Mouse (Mus musculus): ENCODE results near the gene Cep85l. TPM values are rescaled to one million over a fixed set of nuclear protein-coding genes. Genes with fewer than 3 reads are reported as not detected.

Gene Cep85l
- polyA plus RNA-seq, 1 experiment from 2014 or later, result 2.8 TPM

DNA sequence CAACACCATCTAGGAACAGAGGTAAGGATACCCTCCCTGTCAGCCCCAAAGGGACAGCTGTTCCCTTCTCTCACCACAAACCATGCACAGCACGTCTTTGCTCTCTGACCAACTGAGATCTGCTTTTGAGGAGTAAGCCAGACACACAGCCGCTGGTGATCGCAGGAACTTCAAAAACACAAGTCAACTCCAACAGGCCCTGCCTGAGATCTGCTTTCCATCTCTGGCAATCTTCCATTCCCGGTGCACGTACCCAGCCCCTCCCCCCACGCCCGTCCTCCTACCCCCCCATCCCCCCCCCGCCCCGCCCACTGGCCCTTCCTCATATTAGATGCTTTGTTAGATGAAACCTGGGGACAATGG lies 18.8 kb upstream of the Cep85l start:
- Histone ChIP-seq H3K27me3 (ENCODE audit: insufficient read depth, low read length) (no peaks in the 10 kb centered on the region), H3K36me3 (ENCODE audit: insufficient read depth, low read length) (no peaks in the 10 kb centered on the region), H3K4me1 (ENCODE audit: insufficient read depth, low read length) (peaks cover 9% of the 10 kb centered on the region; the same call in 1 of the 2 replicates), H3K4me2 (replicated peaks; ENCODE audit: low read depth, low read length) (peak overlapping the region; percentile 56), H3K4me3 (ENCODE audit: low read length) (peak overlapping the region; percentile 33), H3K9me3 (ENCODE audit: low read length) (no peaks in the 10 kb centered on the region), H3K27ac (ENCODE audit: low read length) (peak overlapping the region; percentile 71), H3K9ac (replicated peaks; ENCODE audit: low read length) (peak overlapping the region; percentile 60)
- under 1% methylated on average over 9 of the region's 9 CpGs for WGBS
- peak; percentile 76; the same call in 1 of the 2 replicates for ATAC-seq (ENCODE audit: low FRiP score, low TSS enrichment)

DNA sequence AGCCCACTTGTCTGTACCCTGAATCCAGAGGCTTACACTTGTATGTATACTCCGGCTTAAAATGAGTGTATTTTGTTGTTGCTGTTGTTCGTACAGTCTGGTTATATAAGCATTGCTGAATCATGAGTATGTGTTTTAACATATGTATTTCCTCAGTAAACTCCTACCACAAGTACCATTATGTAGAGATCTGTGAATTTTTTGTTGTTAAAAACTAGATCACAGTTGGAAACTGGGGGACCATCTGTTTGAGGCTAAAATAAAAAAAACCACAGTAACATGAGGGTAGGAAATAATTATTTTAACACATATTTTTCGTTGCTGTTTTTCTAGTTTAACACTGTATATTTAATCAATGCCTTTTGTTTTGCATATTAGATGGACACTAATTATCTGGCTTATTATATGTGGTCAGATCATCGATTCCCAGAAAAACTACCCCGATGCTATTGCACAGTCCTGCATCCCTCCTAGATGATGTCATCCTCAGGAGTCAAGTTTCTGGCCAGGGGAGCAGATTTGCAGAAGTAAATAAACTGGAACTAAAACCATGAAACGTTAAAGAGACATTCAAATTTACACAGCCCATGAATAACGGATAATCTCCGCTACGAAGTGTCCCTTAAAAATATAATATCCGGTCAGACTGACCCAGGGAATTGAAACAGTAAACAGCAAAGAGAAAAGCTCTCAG lies 18.2 kb upstream of the Cep85l start:
- peak overlapping the region; percentile 33 for H3K4me3 ChIP-seq (ENCODE audit: low read length)
- H3K27me3 ChIP-seq (ENCODE audit: insufficient read depth, low read length), result no peaks in the 10 kb centered on the region
- peaks cover 9% of the 10 kb centered on the region; the same call in 1 of the 2 replicates for H3K4me1 ChIP-seq (ENCODE audit: insufficient read depth, low read length)
- 46% methylated on average over 10 of the region's 10 CpGs for WGBS
- H3K36me3 ChIP-seq (ENCODE audit: insufficient read depth, low read length), result no peaks in the 10 kb centered on the region
- no peaks in the 10 kb centered on the region for H3K9me3 ChIP-seq (ENCODE audit: low read length)
- peak overlapping the region; percentile 71 for H3K27ac ChIP-seq (ENCODE audit: low read length)
- peak overlapping the region; percentile 56 for H3K4me2 ChIP-seq (replicated peaks; ENCODE audit: low read depth, low read length)
- ATAC-seq (ENCODE audit: low FRiP score, low TSS enrichment), result peak; percentile 31; the same call in 1 of the 2 replicates
- peak overlapping the region; percentile 60 for H3K9ac ChIP-seq (replicated peaks; ENCODE audit: low read length)

DNA sequence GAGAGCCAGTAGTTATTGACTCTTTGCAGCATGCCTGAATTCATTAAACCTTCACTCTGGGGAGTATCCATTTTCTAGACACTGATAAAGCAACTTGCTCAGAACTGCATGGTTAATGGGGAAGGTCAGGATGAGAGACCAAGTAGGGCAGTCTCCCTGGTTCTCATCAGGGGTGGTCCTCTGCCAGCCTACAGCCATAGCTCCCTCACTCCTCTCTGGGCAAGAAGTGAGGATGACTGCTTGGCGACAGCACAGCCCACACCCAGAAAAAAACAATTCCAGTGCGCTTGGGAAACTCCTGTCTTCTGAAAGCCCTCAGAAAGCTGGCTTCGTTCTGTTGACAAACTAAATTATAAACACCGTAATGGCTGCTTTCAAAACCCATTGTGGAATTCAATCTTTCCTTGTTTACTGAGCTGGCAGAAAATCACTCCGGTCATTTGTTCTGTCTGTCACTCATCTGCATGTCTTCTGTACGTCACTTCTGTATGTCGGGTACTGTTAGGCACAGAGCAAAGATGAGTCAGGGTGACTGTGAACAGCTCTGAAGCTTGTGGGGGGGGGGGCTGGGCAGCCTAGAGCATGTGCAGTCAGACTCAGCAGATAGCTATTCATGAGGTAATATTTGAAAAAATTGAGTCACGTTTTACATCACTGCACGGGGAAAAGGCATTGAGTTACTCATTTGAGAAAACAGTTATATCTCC lies 15.3 kb upstream of the Cep85l start:
- no peak for ATAC-seq (ENCODE audit: low FRiP score, low TSS enrichment)
- Histone ChIP-seq H3K4me2 (replicated peaks; ENCODE audit: low read depth, low read length) (no peak overlapping the region), H3K4me3 (ENCODE audit: low read length) (no peak overlapping the region), H3K36me3 (ENCODE audit: insufficient read depth, low read length) (no peaks in the 10 kb centered on the region), H3K4me1 (ENCODE audit: insufficient read depth, low read length) (peaks cover 9% of the 10 kb centered on the region; the same call in 1 of the 2 replicates), H3K27me3 (ENCODE audit: insufficient read depth, low read length) (no peaks in the 10 kb centered on the region), H3K9ac (replicated peaks; ENCODE audit: low read length) (no peak overlapping the region), H3K9me3 (ENCODE audit: low read length) (no peaks in the 10 kb centered on the region), H3K27ac (ENCODE audit: low read length) (no peak overlapping the region)
- WGBS, result 83% methylated on average over 9 of the region's 9 CpGs

DNA sequence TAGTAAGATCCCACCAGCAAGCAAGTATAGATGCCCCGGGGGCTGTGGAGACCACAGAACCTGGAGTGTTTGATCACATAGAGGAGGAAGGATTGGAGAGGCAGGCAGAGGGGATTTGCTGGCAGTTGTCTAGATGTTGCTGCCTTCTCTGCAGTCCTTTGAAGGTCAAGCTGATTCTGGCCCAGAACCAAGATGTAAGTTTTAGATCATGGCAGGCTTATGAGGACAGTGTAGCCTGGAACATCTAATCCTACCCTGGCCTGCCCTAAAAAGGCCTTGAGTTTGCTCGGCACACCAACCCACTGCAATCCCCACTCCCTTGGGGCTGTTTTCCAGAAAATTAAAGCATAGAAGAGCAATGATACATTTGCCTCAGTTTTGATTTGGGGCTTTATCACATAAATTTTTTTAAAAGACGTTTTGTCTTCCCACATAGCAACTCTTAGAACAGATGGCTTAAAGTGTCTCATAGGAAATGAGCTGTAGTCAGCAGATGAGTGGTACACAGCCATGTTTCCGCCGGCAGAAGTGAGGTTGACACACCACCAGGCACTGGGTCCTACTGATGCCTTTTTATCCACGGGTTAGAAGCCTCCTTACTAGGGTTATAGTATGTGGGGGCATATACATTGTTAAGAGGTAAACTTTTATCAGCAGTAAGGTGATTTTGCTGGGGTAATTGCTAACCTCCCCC lies 8.6 kb upstream of the Cep85l start:
- Histone ChIP-seq H3K27me3 (ENCODE audit: insufficient read depth, low read length) (no peaks in the 10 kb centered on the region), H3K27ac (ENCODE audit: low read length) (no peak overlapping the region), H3K4me3 (ENCODE audit: low read length) (no peak overlapping the region), H3K36me3 (ENCODE audit: insufficient read depth, low read length) (no peaks in the 10 kb centered on the region), H3K4me2 (replicated peaks; ENCODE audit: low read depth, low read length) (no peak overlapping the region), H3K9ac (replicated peaks; ENCODE audit: low read length) (no peak overlapping the region), H3K4me1 (ENCODE audit: insufficient read depth, low read length) (no peaks in the 10 kb centered on the region), H3K9me3 (ENCODE audit: low read length) (no peaks in the 10 kb centered on the region)
- 71% methylated on average over 6 of the region's 6 CpGs for WGBS
- ATAC-seq (ENCODE audit: low FRiP score, low TSS enrichment), result no peak

DNA sequence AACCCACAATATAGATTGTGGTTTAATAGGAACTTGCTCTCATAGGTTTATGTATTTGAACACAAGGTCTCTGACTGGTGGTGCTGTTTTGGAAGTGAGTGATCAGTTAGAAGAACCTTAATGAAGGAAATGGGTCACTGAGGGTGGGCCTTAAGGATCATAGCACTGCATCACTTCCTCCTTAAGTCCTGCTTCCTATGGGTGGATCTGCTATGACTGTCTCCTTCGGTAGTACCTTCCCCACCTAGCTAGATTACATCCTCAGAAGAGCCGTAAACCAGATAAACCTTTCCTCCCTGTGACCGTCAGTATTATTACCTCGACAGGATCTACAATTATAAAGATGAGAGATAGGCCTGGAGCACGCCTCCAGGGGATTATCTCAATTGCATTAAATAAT lies 5.7 kb upstream of the Cep85l start:
- H3K4me2 ChIP-seq (replicated peaks; ENCODE audit: low read depth, low read length), result no peak overlapping the region
- H3K9ac ChIP-seq (replicated peaks; ENCODE audit: low read length), result no peak overlapping the region
- no peaks in the 10 kb centered on the region for H3K36me3 ChIP-seq (ENCODE audit: insufficient read depth, low read length)
- H3K9me3 ChIP-seq (ENCODE audit: low read length), result no peaks in the 10 kb centered on the region
- 75% methylated on average over 5 of the region's 5 CpGs for WGBS
- H3K27ac ChIP-seq (ENCODE audit: low read length), result no peak overlapping the region
- no peak for ATAC-seq (ENCODE audit: low FRiP score, low TSS enrichment)
- no peak overlapping the region for H3K4me3 ChIP-seq (ENCODE audit: low read length)
- no peaks in the 10 kb centered on the region for H3K27me3 ChIP-seq (ENCODE audit: insufficient read depth, low read length)
- H3K4me1 ChIP-seq (ENCODE audit: insufficient read depth, low read length), result no peaks in the 10 kb centered on the region

DNA sequence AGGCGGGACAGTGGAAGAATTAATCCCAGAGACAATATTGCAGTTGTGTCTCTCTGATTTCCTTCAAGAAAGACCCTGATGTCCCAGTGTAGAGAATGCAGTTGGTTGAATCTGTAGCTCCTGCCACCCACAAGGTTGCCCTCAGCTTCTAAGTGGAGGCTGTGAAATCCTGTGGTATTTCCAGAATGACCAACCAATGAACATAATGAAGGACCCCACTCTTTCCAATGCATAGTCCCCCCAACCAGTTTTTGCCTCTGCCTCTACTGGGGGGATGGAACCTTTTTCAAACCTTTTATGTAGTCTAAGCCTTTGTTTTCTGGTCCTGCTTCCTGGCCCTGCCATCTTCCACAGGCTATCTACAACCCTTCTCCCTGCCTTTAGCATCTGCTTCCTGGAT lies 5.1 kb upstream of the Cep85l start:
- no peak for ATAC-seq (ENCODE audit: low FRiP score, low TSS enrichment)
- Histone ChIP-seq H3K4me3 (ENCODE audit: low read length) (no peak overlapping the region), H3K9ac (replicated peaks; ENCODE audit: low read length) (no peak overlapping the region), H3K27ac (ENCODE audit: low read length) (no peak overlapping the region), H3K4me1 (ENCODE audit: insufficient read depth, low read length) (peaks cover 5% of the 10 kb centered on the region; the same call in 1 of the 2 replicates), H3K36me3 (ENCODE audit: insufficient read depth, low read length) (no peaks in the 10 kb centered on the region), H3K4me2 (replicated peaks; ENCODE audit: low read depth, low read length) (no peak overlapping the region), H3K9me3 (ENCODE audit: low read length) (no peaks in the 10 kb centered on the region), H3K27me3 (ENCODE audit: insufficient read depth, low read length) (no peaks in the 10 kb centered on the region)
- WGBS, result 88% methylated on average over 1 of the region's 1 CpGs

DNA sequence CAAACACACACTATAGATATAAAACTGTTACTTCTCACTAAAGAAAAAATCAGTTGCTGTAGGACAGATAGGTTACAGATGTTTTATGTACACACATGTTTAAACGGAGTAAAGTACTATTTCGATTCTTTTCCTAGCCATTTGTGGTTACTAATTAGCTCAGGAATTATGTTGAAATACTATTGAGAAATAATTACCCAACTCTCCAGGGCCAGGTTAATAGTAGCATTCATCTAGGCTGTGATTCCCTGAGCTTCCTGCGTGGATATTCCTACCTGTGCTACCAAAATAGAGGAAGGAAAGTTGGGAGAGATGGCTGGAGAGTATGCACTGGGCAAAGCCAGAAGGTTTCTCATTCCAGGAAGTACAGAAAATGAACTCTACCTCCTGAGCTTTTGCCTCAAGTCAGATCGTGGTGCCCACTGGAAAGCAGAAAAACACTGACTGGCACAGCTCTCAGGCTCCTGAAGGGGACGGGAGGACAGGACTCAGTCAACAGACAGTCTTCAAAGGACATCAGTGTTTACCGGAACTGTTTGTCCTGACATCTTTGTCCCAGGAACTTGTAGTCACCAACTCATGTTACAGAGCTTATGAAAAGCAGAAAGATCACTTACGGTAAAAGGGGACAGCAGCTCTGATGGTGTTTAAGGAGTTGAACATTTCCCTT lies 3.1 kb upstream of the Cep85l start:
- H3K4me2 ChIP-seq (replicated peaks; ENCODE audit: low read depth, low read length), result no peak overlapping the region
- ATAC-seq (ENCODE audit: low FRiP score, low TSS enrichment), result no peak
- H3K27me3 ChIP-seq (ENCODE audit: insufficient read depth, low read length), result no peaks in the 10 kb centered on the region
- no peak overlapping the region for H3K9ac ChIP-seq (replicated peaks; ENCODE audit: low read length)
- no peak overlapping the region for H3K27ac ChIP-seq (ENCODE audit: low read length)
- no peak overlapping the region for H3K4me3 ChIP-seq (ENCODE audit: low read length)
- 60% methylated on average over 7 of the region's 7 CpGs for WGBS
- peaks cover 11% of the 10 kb centered on the region for H3K4me1 ChIP-seq (ENCODE audit: insufficient read depth, low read length)
- no peaks in the 10 kb centered on the region for H3K36me3 ChIP-seq (ENCODE audit: insufficient read depth, low read length)
- no peaks in the 10 kb centered on the region for H3K9me3 ChIP-seq (ENCODE audit: low read length)

DNA sequence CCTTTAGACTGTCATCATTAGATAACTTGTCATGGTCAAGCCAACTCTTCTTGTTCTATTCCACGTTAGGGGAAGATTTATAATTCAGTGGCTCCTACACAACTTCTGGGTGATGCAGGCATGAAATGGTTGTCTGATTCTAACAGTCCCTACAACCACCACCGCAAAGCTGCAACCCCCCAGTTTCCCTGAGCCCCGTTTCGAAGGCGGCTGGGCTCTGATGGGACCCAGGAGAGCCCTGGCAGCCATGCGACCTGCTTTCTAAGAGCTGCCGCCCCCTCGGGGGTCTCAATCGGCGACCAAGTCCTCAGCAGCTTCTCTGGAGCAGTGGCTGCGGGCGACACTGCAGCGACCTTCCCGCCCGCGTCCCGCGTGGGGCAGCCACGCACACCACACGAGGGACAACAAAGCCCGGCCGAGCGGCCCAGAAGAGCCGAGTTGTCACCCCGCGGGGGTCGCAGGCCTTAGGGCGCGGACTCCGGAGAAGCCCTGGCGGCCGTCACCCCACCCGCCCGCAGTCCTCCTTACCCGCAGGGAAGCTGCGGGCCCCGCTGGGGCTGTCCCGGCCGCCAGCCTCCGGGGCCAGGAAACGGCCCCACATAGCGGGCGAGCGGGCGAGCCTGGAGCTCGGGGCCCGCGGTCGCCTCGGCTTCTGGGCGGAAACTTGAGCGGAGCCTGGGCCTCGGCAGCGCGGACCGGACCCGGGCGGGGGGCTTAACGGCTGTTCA lies 602 bp downstream of the Cep85l start:
- H3K27me3 ChIP-seq (ENCODE audit: insufficient read depth, low read length), result no peaks in the 10 kb centered on the region
- under 1% methylated on average over 58 of the region's 59 CpGs for WGBS
- peak overlapping the region; percentile 97 for H3K9ac ChIP-seq (replicated peaks; ENCODE audit: low read length)
- H3K4me3 ChIP-seq (ENCODE audit: low read length), result peak overlapping the region; percentile 95
- no peaks in the 10 kb centered on the region for H3K9me3 ChIP-seq (ENCODE audit: low read length)
- ATAC-seq (ENCODE audit: low FRiP score, low TSS enrichment), result peak; percentile 92
- peak overlapping the region; percentile 79 for H3K4me2 ChIP-seq (replicated peaks; ENCODE audit: low read depth, low read length)
- H3K27ac ChIP-seq (ENCODE audit: low read length), result peak overlapping the region; percentile 94
- no peaks in the 10 kb centered on the region for H3K36me3 ChIP-seq (ENCODE audit: insufficient read depth, low read length)
- H3K4me1 ChIP-seq (ENCODE audit: insufficient read depth, low read length), result peaks cover 15% of the 10 kb centered on the region

DNA sequence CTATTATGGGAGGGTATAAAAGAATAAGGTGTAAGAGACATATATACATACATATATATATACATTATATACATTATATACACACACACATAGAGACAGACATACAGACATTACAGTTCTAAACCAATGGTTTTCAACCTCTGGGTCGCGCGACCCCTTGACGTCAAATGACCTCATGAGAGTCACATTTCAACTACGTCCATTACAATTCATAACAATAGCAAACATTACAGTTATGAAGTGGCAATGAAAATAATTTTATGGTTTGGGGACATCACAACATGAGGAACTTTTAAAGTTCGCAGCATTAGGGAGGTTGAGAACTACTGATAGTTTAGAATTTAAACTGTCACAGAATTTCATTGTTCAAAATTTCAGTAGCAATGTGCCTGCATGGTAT lies 1.5 kb downstream of the Cep85l start:
- no peak for ATAC-seq (ENCODE audit: low FRiP score, low TSS enrichment)
- 0 out of 2 replicates have a peak, but pooled peaks cover 4% of the 10 kb centered on the region for H3K9me3 ChIP-seq (ENCODE audit: low read length)
- H3K4me2 ChIP-seq (replicated peaks; ENCODE audit: low read depth, low read length), result peak overlapping the region; percentile 79
- peak overlapping the region; percentile 97; the same call in 1 of the 2 replicates for H3K9ac ChIP-seq (replicated peaks; ENCODE audit: low read length)
- 78% methylated on average over 6 of the region's 6 CpGs for WGBS
- H3K27ac ChIP-seq (ENCODE audit: low read length), result no peak overlapping the region
- H3K27me3 ChIP-seq (ENCODE audit: insufficient read depth, low read length), result no peaks in the 10 kb centered on the region
- H3K36me3 ChIP-seq (ENCODE audit: insufficient read depth, low read length), result no peaks in the 10 kb centered on the region
- H3K4me1 ChIP-seq (ENCODE audit: insufficient read depth, low read length), result peaks cover 15% of the 10 kb centered on the region
- H3K4me3 ChIP-seq (ENCODE audit: low read length), result peak overlapping the region; percentile 95

Measured in kidney, embryonic 16.5 days (tissue).